Mouse (Mus musculus) kidney, adult 2 months (tissue): Measurements from ENCODE around the gene Aldh18a1. TPM values are rescaled to one million over a fixed set of nuclear protein-coding genes. Genes with fewer than 3 reads are reported as not detected.

Experiments
- DNase-seq: peaks from one replicate; pipeline ENCODE4 v3.0.0; 2021
- H3K27ac ChIP-seq: fragments of 200-500 bp; 2 replicates; pipeline ENCODE4 v1.5.1; 2012; ENCODE audit warnings: low read depth, low read length, control low read depth, inconsistent platforms; ENCODE audit not compliant: insufficient read depth
- H3K27me3 ChIP-seq: fragments of 200-500 bp; replicated peaks from 2 replicates; pipeline ENCODE4 v1.6.1; 2012; ENCODE audit warnings: mild to moderate bottlenecking, moderate library complexity, low read length, inconsistent platforms; ENCODE audit not compliant: control insufficient read depth, insufficient read depth
- H3K36me3 ChIP-seq: fragments of 200-500 bp; 2 replicates; pipeline ENCODE4 v1.6.1; 2012; ENCODE audit warnings: mild to moderate bottlenecking, moderate library complexity, low read length, inconsistent platforms; ENCODE audit not compliant: control insufficient read depth, insufficient read depth
- H3K4me1 ChIP-seq: fragments of 200-500 bp; 2 replicates; pipeline ENCODE4 v1.6.1; 2011; ENCODE audit warnings: low read length; ENCODE audit not compliant: control insufficient read depth, insufficient read depth
- H3K4me3 ChIP-seq: fragments of 200-500 bp; 2 replicates; pipeline ENCODE4 v1.5.1; 2011; ENCODE audit warnings: mild to moderate bottlenecking, low read depth, low read length, control low read depth; ENCODE audit not compliant: insufficient read depth
- CTCF ChIP-seq: fragments of 200-500 bp; conservative IDR thresholded peaks from 2 replicates; pipeline ENCODE4 v1.5.1; 2011; ENCODE audit warnings: low read depth, mild to moderate bottlenecking, control low read depth, low read length, moderate library complexity, mixed read lengths; ENCODE audit not compliant: insufficient read depth, insufficient read length
- POLR2A ChIP-seq: fragments of 200-500 bp; IDR thresholded peaks from one replicate; pipeline ENCODE4 v1.6.1; 2011; ENCODE audit warnings: low read depth, low read length, control low read depth
- WGBS: fragments of 180-500 bp; shearing (Covaris S2); methylation state at CpG from one replicate; pipeline ENCODE4 v1.1.7; 2018; 5-methylcytosine and 5-hydroxymethylcytosine counted together
- polyA plus RNA-seq: library from polyadenylated mRNA; depleted of rRNA; stranded (reverse); fragments of >200 nt; gene quantifications from 2 replicates; pipeline ENCODE4 v1.2.3, GENCODE M21; 2012; rRNA removed

Gene Aldh18a1
- polyA plus RNA-seq = 3.5 and 4.1 TPM in 2 replicates

DNA sequence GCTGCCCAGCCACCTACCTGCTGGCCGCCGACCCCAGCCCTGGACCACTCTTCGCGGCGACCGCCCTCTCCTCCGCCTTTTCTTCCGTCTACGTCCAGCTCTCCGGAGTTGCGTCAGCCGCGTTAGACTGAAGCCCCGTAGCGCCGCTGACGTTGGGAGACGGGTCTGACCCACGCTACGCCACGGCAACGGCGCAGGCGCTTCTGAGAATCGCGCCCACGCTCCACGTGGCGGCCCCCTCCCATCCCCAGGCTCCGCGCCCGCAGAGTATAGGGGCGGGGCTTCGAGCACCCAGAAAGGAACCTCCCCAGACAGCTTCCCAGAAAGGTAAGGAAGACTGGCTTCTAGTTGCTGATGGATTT, at the start of gene Aldh18a1:
TSS of gene Aldh18a1 (minus strand) at position 171 of the 362 bp plus-strand sequence.
- DNase-seq = peak; percentile 88
- Histone ChIP-seq H3K27me3 (no peaks in the 10 kb centered on the region), H3K4me3 (peak within 1 kb of the TSS; percentile 87), H3K27ac (no peak within 1 kb of the TSS), H3K36me3 (no peaks in the 10 kb centered on the region), H3K4me1 (no peaks in the 10 kb centered on the region)
- TF ChIP-seq CTCF (no peak), POLR2A (no peak)
- WGBS = under 1% methylated on average over 34 of the region's 34 CpGs

DNA sequence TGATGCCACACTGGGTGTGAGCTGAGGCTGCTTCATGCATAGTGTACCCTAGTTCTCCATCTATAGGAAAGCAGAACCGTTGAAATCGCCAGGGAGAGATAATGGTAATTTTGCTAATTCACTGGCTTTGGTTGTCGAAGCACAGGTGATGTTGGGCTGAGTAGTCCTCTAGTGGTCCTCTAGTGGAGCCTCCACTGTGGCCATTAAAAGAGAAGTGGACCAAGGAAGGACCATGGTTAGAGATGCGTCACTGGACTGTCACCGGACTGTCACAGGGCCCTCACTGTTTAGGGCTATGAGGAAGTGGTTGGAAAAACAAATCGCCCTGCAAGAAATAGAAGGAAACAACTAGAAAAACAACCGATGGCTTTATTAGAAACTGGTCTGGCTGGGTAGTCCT, 49.3 kb upstream of the Aldh18a1 start:
- Histone ChIP-seq H3K27me3 (no peaks in the 10 kb centered on the region), H3K27ac (peak overlapping the region; percentile 69; the same call in 1 of the 2 replicates)
- TF ChIP-seq POLR2A (no peak), CTCF (no peak)

DNA sequence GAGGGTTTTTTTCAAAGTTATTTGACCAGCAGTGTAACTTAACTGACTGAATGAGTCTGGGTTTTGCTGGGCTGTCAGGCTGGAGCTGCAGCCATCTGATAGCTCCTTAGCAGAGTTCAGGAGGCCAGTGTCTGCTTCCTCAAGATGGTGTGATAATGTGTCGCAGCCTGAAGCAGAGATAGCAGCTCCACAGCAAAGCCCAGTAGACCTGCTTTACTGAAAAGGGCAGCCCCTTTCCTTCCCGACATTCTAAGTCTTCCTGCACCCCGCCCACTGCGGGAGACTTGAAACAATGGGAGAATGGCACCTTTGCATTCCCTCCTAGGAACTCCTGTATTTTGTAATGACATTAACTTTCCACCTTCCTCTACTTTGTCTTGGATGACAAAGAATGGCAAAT, 48.8 kb upstream of the Aldh18a1 start:
- TF ChIP-seq POLR2A (no peak), CTCF (no peak)
- no peaks in the 10 kb centered on the region for H3K36me3 ChIP-seq
- H3K4me1 ChIP-seq = no peaks in the 10 kb centered on the region
- peak overlapping the region; percentile 69 for H3K27ac ChIP-seq
- no peaks in the 10 kb centered on the region for H3K27me3 ChIP-seq
- H3K4me3 ChIP-seq = no peak overlapping the region
- WGBS = 50% methylated on average over 4 of the region's 4 CpGs
- peak; percentile 81 for DNase-seq

More for the DNA sequence above, 49.3 kb upstream of the Aldh18a1 start:
- WGBS = 68% methylated on average over 7 of the region's 7 CpGs
- no peak for DNase-seq
- H3K4me3 ChIP-seq = no peak overlapping the region
- no peaks in the 10 kb centered on the region for H3K36me3 ChIP-seq
- H3K4me1 ChIP-seq = no peaks in the 10 kb centered on the region

DNA sequence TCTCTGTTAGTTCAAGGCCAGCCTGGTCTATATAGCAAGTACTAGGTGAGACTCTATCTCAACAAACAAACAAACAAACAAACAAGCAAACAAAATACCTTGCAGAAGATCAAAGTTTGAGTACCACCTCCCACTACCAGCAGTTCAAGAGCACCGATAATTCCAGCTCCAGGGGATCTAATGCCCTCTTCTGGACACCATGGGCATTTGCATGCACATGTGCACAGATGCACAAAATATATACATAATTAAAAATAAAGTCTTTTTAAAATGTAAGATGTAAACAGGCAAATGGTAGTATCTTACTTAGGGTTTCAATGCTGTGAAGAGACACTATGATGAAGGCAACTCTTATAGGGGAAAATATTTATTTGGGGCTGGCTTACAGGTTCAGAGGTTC, 44.9 kb upstream of the Aldh18a1 start:
- Histone ChIP-seq H3K36me3 (no peaks in the 10 kb centered on the region), H3K27me3 (no peaks in the 10 kb centered on the region), H3K4me1 (no peaks in the 10 kb centered on the region), H3K27ac (no peak overlapping the region), H3K4me3 (no peak overlapping the region)
- no peak for DNase-seq
- 68% methylated on average over 1 of the region's 1 CpGs for WGBS
- TF ChIP-seq CTCF = 0 out of 2 replicates have a peak, but pooled peaks have one; percentile 8
- no peak for TF ChIP-seq POLR2A

DNA sequence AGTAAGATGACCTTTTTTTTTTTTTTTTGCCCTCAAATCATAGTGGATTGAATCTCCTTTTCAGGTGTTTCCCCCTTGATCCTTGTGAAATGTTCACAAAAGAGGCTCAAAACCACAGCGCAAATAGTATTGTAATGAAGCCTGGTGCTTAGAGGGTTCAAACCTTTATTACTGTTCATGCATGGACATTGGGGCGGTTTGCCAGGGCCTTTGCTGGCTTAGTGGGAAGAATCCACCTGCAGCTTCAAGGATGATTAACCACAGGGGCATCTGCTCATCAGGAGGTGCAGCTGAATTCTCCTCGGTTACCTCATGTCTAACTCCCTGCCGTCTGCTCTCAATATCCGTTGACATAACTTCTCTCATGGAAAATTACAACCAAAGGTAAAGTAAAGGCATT, 44.4 kb upstream of the Aldh18a1 start:
- TF ChIP-seq POLR2A (no peak), CTCF (no peak)
- no peaks in the 10 kb centered on the region for H3K4me1 ChIP-seq
- no peaks in the 10 kb centered on the region for H3K36me3 ChIP-seq
- no peak for DNase-seq
- 56% methylated on average over 5 of the region's 5 CpGs for WGBS
- no peaks in the 10 kb centered on the region for H3K27me3 ChIP-seq
- H3K27ac ChIP-seq = no peak overlapping the region
- no peak overlapping the region for H3K4me3 ChIP-seq

DNA sequence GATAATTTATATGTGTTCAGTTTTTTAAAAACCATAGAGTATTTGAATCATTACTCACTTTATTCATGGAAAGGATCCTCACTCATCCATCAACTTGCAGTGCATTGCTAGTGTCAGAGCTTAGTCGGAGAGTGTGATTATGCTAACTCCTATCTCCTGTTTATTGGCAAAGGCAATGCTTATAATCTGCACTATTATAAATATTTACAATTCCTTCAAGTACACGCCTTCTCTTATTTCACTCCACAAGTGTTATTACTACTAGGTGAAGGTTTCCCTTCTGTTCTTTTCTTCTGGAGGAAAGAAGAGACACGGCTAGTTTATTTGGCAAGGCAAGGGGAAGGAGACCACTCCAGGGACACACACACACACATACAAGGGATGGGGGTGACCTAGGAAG, 43.9 kb upstream of the Aldh18a1 start:
- no peak for DNase-seq
- Histone ChIP-seq H3K27me3 (no peaks in the 10 kb centered on the region), H3K4me3 (no peak overlapping the region), H3K36me3 (no peaks in the 10 kb centered on the region), H3K4me1 (no peaks in the 10 kb centered on the region), H3K27ac (no peak overlapping the region)
- TF ChIP-seq CTCF (no peak), POLR2A (no peak)
- 58% methylated on average over 3 of the region's 3 CpGs for WGBS

DNA sequence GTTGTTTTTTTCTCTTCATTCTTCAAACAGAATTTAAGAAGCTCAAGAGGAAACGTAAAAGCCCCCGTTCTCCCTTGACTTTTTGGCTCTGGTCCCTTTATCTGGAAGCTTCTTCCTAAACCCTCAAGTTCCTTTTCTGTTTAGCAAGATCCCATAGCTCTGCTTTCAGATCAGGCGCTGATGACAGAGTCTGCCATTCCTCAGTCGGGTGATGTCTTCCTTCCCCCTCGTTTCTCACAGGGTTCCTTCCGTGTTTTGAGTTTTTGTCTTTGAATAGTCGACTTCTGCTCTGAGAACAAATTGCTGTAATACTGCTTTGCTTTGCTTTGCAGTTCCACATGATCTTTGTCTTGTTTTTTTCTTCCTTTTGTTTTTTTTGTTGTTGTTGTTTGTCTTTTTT, 42.3 kb upstream of the Aldh18a1 start:
- Histone ChIP-seq H3K4me3 (no peak overlapping the region), H3K4me1 (no peaks in the 10 kb centered on the region), H3K36me3 (no peaks in the 10 kb centered on the region), H3K27me3 (no peaks in the 10 kb centered on the region), H3K27ac (peak overlapping the region; percentile 52; the same call in 1 of the 2 replicates)
- WGBS = 64% methylated on average over 7 of the region's 7 CpGs
- TF ChIP-seq POLR2A (no peak), CTCF (no peak)
- DNase-seq = peak; percentile 48
